Mouse (Mus musculus): ENCODE measurements around the gene Brca1. TPM values are rescaled to one million over a fixed set of nuclear protein-coding genes. Genes with fewer than 3 reads are reported as not detected.
A peak's percentile ranks its signal among the peaks of the same experiment; 100 is the strongest.
"Not testable (repeated sequence)": the region's sequence is repeated elsewhere in the genome, so short reads cannot be mapped to it uniquely, and the experiment has no call there.

Brca1 gene
- total and polyA plus RNA-seq, 3 experiments, result 0.18 to 0.63 (median 0.20) TPM

GRCm38 (mm10) chr11:101467477-101468262 is 84.1 kb downstream of the Brca1 start:
- Histone ChIP-seq H3K27ac (peak overlapping the region; percentile 65), H3K9ac (ENCODE audit: low read depth, low read length) (peak overlapping the region; percentile 81), H3K36me3 (ENCODE audit: control insufficient read depth, insufficient read depth, low read length) (no peaks in the 10 kb centered on the region), H3K4me3 (peak overlapping the region; percentile 68), H3K4me1 (ENCODE audit: control insufficient read depth, insufficient read depth, low read length) (peaks cover 3% of the 10 kb centered on the region), H3K27me3 (ENCODE audit: control insufficient read depth, insufficient read depth, low read length) (no peaks in the 10 kb centered on the region), H3K79me2 (replicated peaks; ENCODE audit: control insufficient read depth, insufficient read depth, low read length) (no peaks in the 10 kb centered on the region)
- intact Hi-C loops (cut with DNase I), result loop anchor here (5.0 kb wide), 1 partner anchor 85 kb away; the partner anchor contains the start of genes Brca1 and Nbr1
- peak; percentile 81 to 84 for DNase-seq
- WGBS, result 1% methylated on average over 54 of the region's 54 CpGs
- TF ChIP-seq EP300 (IDR thresholded peaks at IDR 0.05; ENCODE audit: insufficient read depth, low read depth, low read length) (no peak), CTCF (IDR thresholded peaks at IDR 0.05) (peak; percentile 76)

DNA sequence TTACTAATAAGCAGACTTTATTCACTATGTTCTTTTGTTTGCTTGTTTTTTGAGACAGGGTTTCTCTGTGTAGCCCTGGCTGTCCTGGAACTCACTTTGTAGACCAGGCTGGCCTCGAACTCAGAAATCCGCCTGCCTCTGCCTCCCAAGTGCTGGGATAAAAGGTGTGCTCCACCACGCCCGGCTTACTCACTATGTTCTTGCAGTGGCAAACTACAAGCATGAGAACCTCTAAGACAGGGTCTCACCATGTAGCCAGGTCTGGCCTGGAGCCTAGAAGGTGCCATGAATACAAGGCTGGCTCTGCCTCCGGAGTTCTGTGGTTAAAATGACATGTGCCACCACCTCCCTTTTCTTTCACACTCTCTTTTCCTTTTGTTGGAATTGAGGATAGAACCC is 85.2 kb downstream of the Brca1 start:
- not testable (repeated sequence) for H3K36me3 ChIP-seq (ENCODE audit: control insufficient read depth, insufficient read depth, low read length); H3K9ac ChIP-seq (ENCODE audit: low read depth, low read length); H3K4me1 ChIP-seq (ENCODE audit: control insufficient read depth, insufficient read depth, low read length); DNase-seq; H3K27me3 ChIP-seq (ENCODE audit: control insufficient read depth, insufficient read depth, low read length); H3K79me2 ChIP-seq (replicated peaks; ENCODE audit: control insufficient read depth, insufficient read depth, low read length)
- peak overlapping the region; percentile 82 for H3K4me3 ChIP-seq
- intact Hi-C loops (cut with DNase I), result loop anchor here (5.0 kb wide), 1 partner anchor 86 kb away; the partner anchor contains the start of genes Brca1 and Nbr1
- WGBS, result 48% methylated on average over 5 of the region's 5 CpGs
- H3K27ac ChIP-seq, result peak overlapping the region; percentile 88

DNA sequence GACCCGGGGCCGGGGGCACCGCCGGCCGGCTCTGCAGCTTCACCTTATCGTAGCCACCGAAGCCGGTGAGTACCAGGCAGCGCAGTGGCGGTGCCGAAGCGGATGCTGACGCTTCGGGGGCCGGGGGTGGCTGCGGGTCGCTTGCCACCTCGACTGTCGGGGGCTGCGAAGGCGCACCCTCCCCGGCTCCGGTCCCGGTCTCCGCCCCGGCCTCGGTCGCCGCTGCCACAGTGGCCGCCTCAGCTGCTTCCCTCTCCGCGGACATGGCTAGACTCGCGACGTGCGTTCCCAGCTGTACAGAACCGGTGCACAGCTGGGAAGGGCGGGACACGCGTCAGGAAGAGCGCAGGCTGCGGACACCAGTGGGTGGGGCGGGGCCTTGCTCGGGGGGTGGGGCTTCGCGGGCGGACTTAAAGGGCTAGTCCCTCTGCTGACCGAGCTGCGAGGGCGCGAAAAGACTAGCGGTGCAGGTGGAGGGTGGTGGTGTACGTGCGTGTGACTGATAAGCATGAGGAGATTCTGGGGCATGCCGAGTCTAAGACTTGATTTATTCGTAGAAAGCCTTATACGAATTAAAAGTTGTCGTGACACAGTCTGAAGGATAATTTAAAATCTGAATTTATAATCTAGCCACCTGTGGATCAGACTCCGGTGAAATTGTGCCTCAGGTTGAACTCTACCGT is 85.7 kb downstream of the Brca1 start, which contains the start of gene Vat1:
Vat1 (minus strand) TSS at position 362 of the 683 bp plus-strand sequence.
- intact Hi-C loops (cut with DNase I), result loop anchor here (2.0 to 5.0 kb wide), 2 partner anchors 17 to 86 kb away; partner anchors contain the start of genes Brca1, Ifi35 and Nbr1
- H3K4me1 ChIP-seq (ENCODE audit: control insufficient read depth, insufficient read depth, low read length), result peaks cover 3% of the 10 kb centered on the region
- 1% methylated on average over 60 of the region's 60 CpGs for WGBS
- no peaks in the 10 kb centered on the region for H3K79me2 ChIP-seq (replicated peaks; ENCODE audit: control insufficient read depth, insufficient read depth, low read length)
- TF ChIP-seq POLR2A (IDR thresholded peaks at IDR 0.05; ENCODE audit: insufficient read depth, low read depth, low read length) (peak; percentile 71), EP300 (IDR thresholded peaks at IDR 0.05; ENCODE audit: insufficient read depth, low read depth, low read length) (0 out of 2 replicates have a peak, but pooled peaks have one; percentile 20), CTCF (IDR thresholded peaks at IDR 0.05) (peak; percentile 38)
- H3K27ac ChIP-seq, result peak within 1 kb of the TSS; percentile 88
- H3K27me3 ChIP-seq (ENCODE audit: control insufficient read depth, insufficient read depth, low read length), result no peaks in the 10 kb centered on the region
- no peaks in the 10 kb centered on the region for H3K36me3 ChIP-seq (ENCODE audit: control insufficient read depth, insufficient read depth, low read length)
- peak within 1 kb of the TSS; percentile 82 for H3K9ac ChIP-seq (ENCODE audit: low read depth, low read length)
- DNase-seq, result peak; percentile 83 to 85
- H3K4me3 ChIP-seq, result peak within 1 kb of the TSS; percentile 82

- Histone ChIP-seq H3K9ac (ENCODE audit: low read depth, low read length) (peak overlapping the region; percentile 82), H3K36me3 (ENCODE audit: control insufficient read depth, insufficient read depth, low read length) (no peaks in the 10 kb centered on the region), H3K27ac (peak overlapping the region; percentile 88), H3K4me1 (ENCODE audit: control insufficient read depth, insufficient read depth, low read length) (peaks cover 3% of the 10 kb centered on the region), H3K4me3 (peak overlapping the region; percentile 82), H3K27me3 (ENCODE audit: control insufficient read depth, insufficient read depth, low read length) (no peaks in the 10 kb centered on the region), H3K79me2 (replicated peaks; ENCODE audit: control insufficient read depth, insufficient read depth, low read length) (no peaks in the 10 kb centered on the region)
- DNase-seq, result peak; percentile 75 to 83
- WGBS, result 3% methylated on average over 51 of the region's 51 CpGs
- intact Hi-C loops (cut with DNase I), result loop anchor here (2.0 to 5.0 kb wide), 2 partner anchors 16 to 87 kb away; partner anchors contain the start of genes Brca1, Ifi35 and Nbr1
- TF ChIP-seq POLR2A (IDR thresholded peaks at IDR 0.05; ENCODE audit: insufficient read depth, low read depth, low read length), result no peak
- no peak for TF ChIP-seq EP300 (IDR thresholded peaks at IDR 0.05; ENCODE audit: insufficient read depth, low read depth, low read length)
- TF ChIP-seq CTCF (IDR thresholded peaks at IDR 0.05), result 0 out of 2 replicates have a peak, but pooled peaks have one; percentile 21
Measured at GRCm38 (mm10) chr11:101465101-101465868, 86.5 kb downstream of the Brca1 start.

- Histone ChIP-seq H3K79me2 (replicated peaks; ENCODE audit: control insufficient read depth, insufficient read depth, low read length) (no peaks in the 10 kb centered on the region), H3K9ac (ENCODE audit: low read depth, low read length) (peak within 1 kb of the TSS; percentile 82), H3K27me3 (ENCODE audit: control insufficient read depth, insufficient read depth, low read length) (no peaks in the 10 kb centered on the region), H3K4me1 (ENCODE audit: control insufficient read depth, insufficient read depth, low read length) (peaks cover 3% of the 10 kb centered on the region), H3K36me3 (ENCODE audit: control insufficient read depth, insufficient read depth, low read length) (no peaks in the 10 kb centered on the region), H3K27ac (peak within 1 kb of the TSS; percentile 88), H3K4me3 (peak within 1 kb of the TSS; percentile 82)
- no peak for DNase-seq
- no peak for TF ChIP-seq POLR2A (IDR thresholded peaks at IDR 0.05; ENCODE audit: insufficient read depth, low read depth, low read length)
- 16% methylated on average over 12 of the region's 12 CpGs for WGBS
- intact Hi-C loops (cut with DNase I), result loop anchor here (2.0 to 5.0 kb wide), 2 partner anchors 16 to 88 kb away; partner anchors contain the start of genes Brca1, Ifi35 and Nbr1
Measured at GRCm38 (mm10) chr11:101464211-101465100, 87.3 kb downstream of the Brca1 start, which contains the start of gene Rnd2. Rnd2 (plus strand) TSS chr11:101464999.

Data from heart, adult 2 months (tissue).